Mouse (Mus musculus): ENCODE measurements around the gene Ric3. TPM values are rescaled to one million over a fixed set of nuclear protein-coding genes. Genes with fewer than 3 reads are reported as not detected.

Gene Ric3
- polyA plus RNA-seq, 1 experiment: 0.19 TPM

DNA sequence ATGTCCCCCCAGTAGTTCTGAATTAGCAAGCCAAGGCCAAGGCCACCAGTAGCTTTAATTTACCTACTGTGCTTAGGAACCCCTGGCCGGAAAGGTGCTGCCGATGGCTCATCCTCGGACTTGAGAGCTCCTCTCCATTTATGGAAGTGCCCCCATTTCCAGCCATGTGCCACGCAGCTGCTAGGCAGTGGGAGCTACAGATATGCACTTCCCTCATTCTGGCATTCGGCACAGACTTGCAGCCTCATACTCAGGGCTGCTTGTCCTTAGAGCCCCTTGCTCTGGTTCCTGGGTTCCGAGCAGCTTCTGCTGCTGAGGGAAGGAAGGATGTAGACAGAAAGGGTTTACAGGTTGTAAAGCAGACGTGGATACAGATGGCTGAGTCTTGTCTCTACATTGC lies 68.3 kb downstream of the Ric3 start:
- 83% methylated on average over 7 of the region's 7 CpGs for WGBS
- Histone ChIP-seq H3K27me3 (ENCODE audit: control insufficient read depth, insufficient read depth, low read length) (peaks cover 8% of the 10 kb centered on the region), H3K36me3 (ENCODE audit: control insufficient read depth, insufficient read depth, low read length) (no peaks in the 10 kb centered on the region), H3K27ac (ENCODE audit: insufficient read depth, low read length) (no peak overlapping the region), H3K4me1 (ENCODE audit: control insufficient read depth, insufficient read depth, insufficient read length) (no peaks in the 10 kb centered on the region), H3K4me3 (ENCODE audit: extremely low read depth, insufficient read depth, insufficient read length) (no peak overlapping the region)
- DNase-seq (ENCODE audit: low read depth in 1 of 2, low spot score in 2 of 2): no peak
- no peak for TF ChIP-seq CTCF (IDR thresholded peaks at IDR 0.05; ENCODE audit: extremely low read depth, insufficient read depth, insufficient read length, insufficient replicate concordance)
- no peak for TF ChIP-seq POLR2A (IDR thresholded peaks at IDR 0.05; ENCODE audit: low read depth, low read length)

DNA sequence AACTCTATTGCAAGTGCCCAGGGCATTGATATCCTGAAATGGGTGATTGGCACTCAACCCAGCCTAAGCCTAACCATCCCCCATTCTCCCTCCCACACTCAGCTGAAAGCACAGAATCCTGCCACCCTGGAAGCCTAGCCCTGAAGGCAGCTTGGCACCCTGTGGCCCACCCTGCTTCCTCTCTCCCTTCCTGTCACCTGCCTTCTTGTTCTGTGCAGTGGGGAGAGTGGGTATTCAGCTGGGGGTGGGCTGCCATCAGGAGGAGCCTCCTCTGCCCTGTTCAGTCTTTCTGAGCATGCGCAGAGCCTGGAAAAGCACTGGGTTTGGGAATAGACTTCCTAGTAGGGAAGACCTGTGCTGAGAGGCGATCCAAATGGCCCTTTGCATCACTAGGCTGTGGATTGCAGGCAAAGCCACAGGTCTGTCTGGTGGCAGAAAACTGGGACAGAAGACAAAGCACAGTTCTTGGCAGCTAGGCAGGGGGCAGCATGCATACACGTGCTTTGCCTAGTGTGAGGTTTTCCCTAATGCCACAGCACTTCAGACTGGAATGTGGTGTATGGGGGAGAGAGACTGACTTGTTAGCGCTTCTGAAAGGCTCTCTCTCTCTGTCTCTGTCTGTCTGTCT lies 70.0 kb downstream of the Ric3 start:
- Histone ChIP-seq H3K27ac (ENCODE audit: insufficient read depth, low read length) (no peak overlapping the region), H3K36me3 (ENCODE audit: control insufficient read depth, insufficient read depth, low read length) (no peaks in the 10 kb centered on the region), H3K4me3 (ENCODE audit: extremely low read depth, insufficient read depth, insufficient read length) (no peak overlapping the region), H3K27me3 (ENCODE audit: control insufficient read depth, insufficient read depth, low read length) (peaks cover 8% of the 10 kb centered on the region), H3K4me1 (ENCODE audit: control insufficient read depth, insufficient read depth, insufficient read length) (no peaks in the 10 kb centered on the region)
- 54% methylated on average over 4 of the region's 4 CpGs for WGBS
- TF ChIP-seq CTCF (IDR thresholded peaks at IDR 0.05; ENCODE audit: extremely low read depth, insufficient read depth, insufficient read length, insufficient replicate concordance) (no peak), POLR2A (IDR thresholded peaks at IDR 0.05; ENCODE audit: low read depth, low read length) (no peak)
- no peak for DNase-seq (ENCODE audit: low read depth in 1 of 2, low spot score in 2 of 2)

DNA sequence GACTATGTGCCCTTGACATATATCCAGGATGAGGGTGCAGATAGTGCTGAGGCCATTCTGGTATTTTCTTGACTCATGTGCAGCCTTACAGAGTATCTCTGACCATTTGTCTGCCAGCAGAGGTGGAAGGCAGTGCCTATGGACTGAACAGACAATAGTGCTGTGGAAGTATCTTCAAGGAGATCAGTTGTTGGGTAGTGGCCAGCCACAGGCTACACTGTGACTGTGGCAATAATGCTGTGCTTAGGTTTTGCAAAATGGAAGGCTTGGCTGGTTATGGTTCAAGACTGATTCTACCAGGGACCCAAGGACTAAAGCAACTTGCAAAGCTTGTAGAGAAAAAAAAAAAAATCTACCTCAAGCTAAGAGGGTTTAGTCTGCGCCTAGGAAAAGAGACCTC lies 70.6 kb downstream of the Ric3 start:
- no peak overlapping the region for H3K4me3 ChIP-seq (ENCODE audit: extremely low read depth, insufficient read depth, insufficient read length)
- WGBS: 90% methylated on average over 1 of the region's 1 CpGs
- TF ChIP-seq POLR2A (IDR thresholded peaks at IDR 0.05; ENCODE audit: low read depth, low read length) (no peak), CTCF (IDR thresholded peaks at IDR 0.05; ENCODE audit: extremely low read depth, insufficient read depth, insufficient read length, insufficient replicate concordance) (no peak)
- H3K36me3 ChIP-seq (ENCODE audit: control insufficient read depth, insufficient read depth, low read length): no peaks in the 10 kb centered on the region
- DNase-seq (ENCODE audit: low read depth in 1 of 2, low spot score in 2 of 2): no peak
- peaks cover 8% of the 10 kb centered on the region for H3K27me3 ChIP-seq (ENCODE audit: control insufficient read depth, insufficient read depth, low read length)
- H3K27ac ChIP-seq (ENCODE audit: insufficient read depth, low read length): no peak overlapping the region
- H3K4me1 ChIP-seq (ENCODE audit: control insufficient read depth, insufficient read depth, insufficient read length): no peaks in the 10 kb centered on the region

DNA sequence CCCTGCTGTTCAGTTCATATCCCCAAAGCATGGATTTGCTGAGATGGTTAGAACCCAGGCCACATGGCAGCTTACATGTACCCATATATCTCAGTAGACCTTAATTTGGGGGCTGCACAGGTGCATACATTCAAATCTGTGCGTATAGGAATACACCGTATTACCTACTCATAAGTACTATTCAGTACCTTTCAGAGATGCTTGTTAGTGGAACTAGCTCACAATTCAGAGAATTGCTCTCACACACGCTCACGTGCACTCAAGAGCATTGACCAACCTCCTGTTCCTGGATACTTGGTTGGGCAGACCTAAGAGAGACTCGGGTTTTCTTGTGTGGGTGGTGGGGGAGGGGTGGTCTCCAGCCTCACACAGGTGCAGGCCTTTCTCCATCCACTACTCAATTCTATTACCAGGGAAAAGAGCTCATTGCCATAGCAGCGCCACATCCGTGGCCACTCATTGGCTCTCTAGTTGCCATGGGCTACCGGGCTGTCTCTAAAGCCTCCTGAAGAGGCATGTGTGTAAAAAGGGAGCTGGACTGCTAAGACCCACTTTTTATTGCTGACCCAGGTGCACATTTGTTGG lies 71.4 kb downstream of the Ric3 start:
- Histone ChIP-seq H3K4me3 (ENCODE audit: extremely low read depth, insufficient read depth, insufficient read length) (no peak overlapping the region), H3K27me3 (ENCODE audit: control insufficient read depth, insufficient read depth, low read length) (peaks cover 8% of the 10 kb centered on the region), H3K27ac (ENCODE audit: insufficient read depth, low read length) (no peak overlapping the region), H3K4me1 (ENCODE audit: control insufficient read depth, insufficient read depth, insufficient read length) (no peaks in the 10 kb centered on the region), H3K36me3 (ENCODE audit: control insufficient read depth, insufficient read depth, low read length) (no peaks in the 10 kb centered on the region)
- DNase-seq (ENCODE audit: low read depth in 1 of 2, low spot score in 2 of 2): no peak
- 65% methylated on average over 8 of the region's 8 CpGs for WGBS
- TF ChIP-seq POLR2A (IDR thresholded peaks at IDR 0.05; ENCODE audit: low read depth, low read length) (no peak), CTCF (IDR thresholded peaks at IDR 0.05; ENCODE audit: extremely low read depth, insufficient read depth, insufficient read length, insufficient replicate concordance) (no peak)

DNA sequence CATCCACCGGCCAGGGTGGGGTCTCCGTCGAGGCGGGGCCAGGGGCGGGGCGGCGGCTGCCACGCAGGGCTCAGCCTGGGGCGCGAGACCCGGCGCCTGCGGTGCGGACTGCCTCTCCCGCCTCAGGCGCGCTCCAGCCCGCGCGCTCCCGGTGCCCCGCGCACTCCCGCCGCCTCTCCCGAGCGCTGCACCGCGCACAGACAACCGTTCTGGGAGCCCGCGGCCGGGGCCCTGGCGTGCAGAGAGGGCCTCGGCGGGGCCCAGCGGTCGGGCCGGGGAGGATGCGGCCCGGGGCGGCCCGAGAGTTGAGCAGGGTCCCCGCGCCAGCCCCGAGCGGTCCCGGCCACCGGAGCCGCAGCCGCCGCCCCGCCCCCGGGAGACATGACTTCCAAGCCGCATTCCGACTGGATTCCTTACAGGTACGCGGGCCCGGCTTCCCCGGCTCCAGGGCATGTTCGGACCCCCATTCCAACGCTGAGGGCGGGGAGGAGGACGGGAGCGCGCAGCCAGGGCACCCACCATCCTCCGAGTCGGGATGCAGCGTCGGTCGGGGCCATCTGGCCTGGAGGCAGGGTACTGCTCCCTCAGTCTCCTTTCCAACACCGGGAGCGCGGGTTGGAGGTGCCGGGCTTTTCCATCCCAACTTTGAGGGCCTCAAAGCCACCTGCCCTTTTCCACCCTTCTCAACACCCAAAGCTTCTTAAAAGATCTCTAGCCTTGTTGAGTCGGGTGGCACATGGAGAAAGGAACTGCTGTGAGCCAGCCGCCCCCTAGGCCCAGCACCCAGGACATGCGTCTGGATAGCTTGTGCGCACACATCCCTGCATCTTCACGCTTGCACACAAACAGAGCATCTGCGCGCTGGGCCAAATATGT lies 72.2 kb downstream of the Ric3 start:
- Histone ChIP-seq H3K27me3 (ENCODE audit: control insufficient read depth, insufficient read depth, low read length) (peaks cover 8% of the 10 kb centered on the region), H3K4me3 (ENCODE audit: extremely low read depth, insufficient read depth, insufficient read length) (no peak overlapping the region), H3K4me1 (ENCODE audit: control insufficient read depth, insufficient read depth, insufficient read length) (no peaks in the 10 kb centered on the region), H3K27ac (ENCODE audit: insufficient read depth, low read length) (no peak overlapping the region), H3K36me3 (ENCODE audit: control insufficient read depth, insufficient read depth, low read length) (no peaks in the 10 kb centered on the region)
- no peak for DNase-seq (ENCODE audit: low read depth in 1 of 2, low spot score in 2 of 2)
- TF ChIP-seq CTCF (IDR thresholded peaks at IDR 0.05; ENCODE audit: extremely low read depth, insufficient read depth, insufficient read length, insufficient replicate concordance) (no peak), POLR2A (IDR thresholded peaks at IDR 0.05; ENCODE audit: low read depth, low read length) (no peak)
- WGBS: 5% methylated on average over 81 of the region's 82 CpGs

DNA sequence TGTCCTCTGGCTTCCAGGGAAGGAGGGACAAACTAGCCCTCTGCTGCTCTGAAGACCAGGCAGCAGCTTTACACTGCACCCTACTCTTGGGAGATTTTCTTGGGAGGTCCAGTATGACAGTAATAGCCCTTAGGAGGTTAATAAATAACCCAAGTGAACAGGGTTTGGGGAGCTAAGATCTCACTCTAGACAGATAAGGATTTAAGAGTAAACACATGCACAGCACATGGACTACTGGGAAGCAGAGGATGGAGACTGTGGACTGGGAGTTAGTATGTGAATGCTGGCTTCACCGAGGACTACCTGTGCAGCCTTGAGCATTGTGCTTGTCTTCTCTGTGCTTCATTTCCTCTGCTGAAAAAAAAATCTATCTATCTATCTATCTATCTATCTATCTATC lies 73.9 kb downstream of the Ric3 start:
- 91% methylated on average over 1 of the region's 1 CpGs for WGBS
- TF ChIP-seq CTCF (IDR thresholded peaks at IDR 0.05; ENCODE audit: extremely low read depth, insufficient read depth, insufficient read length, insufficient replicate concordance): no peak
- H3K27ac ChIP-seq (ENCODE audit: insufficient read depth, low read length): no peak overlapping the region
- no peak overlapping the region for H3K4me3 ChIP-seq (ENCODE audit: extremely low read depth, insufficient read depth, insufficient read length)
- DNase-seq (ENCODE audit: low read depth in 1 of 2, low spot score in 2 of 2): no peak
- peaks cover 8% of the 10 kb centered on the region for H3K27me3 ChIP-seq (ENCODE audit: control insufficient read depth, insufficient read depth, low read length)
- no peaks in the 10 kb centered on the region for H3K36me3 ChIP-seq (ENCODE audit: control insufficient read depth, insufficient read depth, low read length)
- no peaks in the 10 kb centered on the region for H3K4me1 ChIP-seq (ENCODE audit: control insufficient read depth, insufficient read depth, insufficient read length)
